Mouse (Mus musculus) liver, embryonic 14.5 days (tissue): ENCODE measurements at regions not wholly inside any gene's neighbourhood (a gene's known extent, or its start where the extent isn't known, plus 50 kb on each side); places are given as distances from the start of the nearest gene placed in this dataset.

Experiments
- CTCF ChIP-seq: IDR thresholded peaks from 2 replicates; pipeline ENCODE4 v1.5.1; 2016; ENCODE audit warnings: antibody characterized with exemption, low read depth, control low read depth
- EP300 ChIP-seq: IDR thresholded peaks from 2 replicates; pipeline ENCODE4 v1.6.1; 2016; ENCODE audit warnings: antibody characterized with exemption, low read depth

DNA sequence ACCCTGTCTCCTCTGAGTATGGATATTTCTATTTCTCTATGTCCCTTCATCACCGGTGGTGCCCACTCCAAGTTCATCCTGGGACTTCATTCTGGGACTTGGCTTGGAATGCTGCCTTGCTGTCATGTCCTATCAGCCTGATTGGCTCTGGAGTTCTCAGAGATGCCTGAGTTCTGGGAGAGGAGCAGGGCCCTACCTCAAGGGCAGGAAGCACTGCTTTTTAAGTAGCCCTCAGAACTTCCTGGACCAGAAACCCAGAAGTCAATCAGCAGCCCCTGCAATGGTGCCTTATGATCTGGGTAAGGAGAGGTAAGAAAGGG lies 228.2 kb upstream of the Zfp703 start:
- TF ChIP-seq CTCF (no peak), EP300 (no peak)
